Mouse (Mus musculus): Measurements from ENCODE around the gene Nsg2. TPM values are rescaled to one million over a fixed set of nuclear protein-coding genes. Genes with fewer than 3 reads are reported as not detected.

Nsg2 gene
- polyA plus RNA-seq, 1 experiment from 2014 or later: 467 TPM

- H3K27me3 ChIP-seq: no peaks in the 10 kb centered on the region
- peak overlapping the region; percentile 97 for H3K27ac ChIP-seq
- no peak overlapping the region for H3K4me3 ChIP-seq (replicated peaks)
- peaks cover 33% of the 10 kb centered on the region for H3K4me1 ChIP-seq (replicated peaks)
- no peaks in the 10 kb centered on the region for H3K9me3 ChIP-seq
- H3K4me2 ChIP-seq (replicated peaks): no peak overlapping the region
- ATAC-seq: no peak
- H3K36me3 ChIP-seq: no peaks in the 10 kb centered on the region
- H3K9ac ChIP-seq (replicated peaks): peak overlapping the region; percentile 36; the same call in 1 of the 2 replicates
- 50% methylated on average over 9 of the region's 9 CpGs for WGBS
Observed at GRCm38 (mm10) chr11:32087779-32088442, 87.6 kb downstream of the Nsg2 start.

- no peak overlapping the region for H3K27ac ChIP-seq
- H3K4me1 ChIP-seq (replicated peaks): 0 out of 2 replicates have a peak, but pooled peaks cover under 1% of the 10 kb centered on the region
- no peak overlapping the region for H3K4me3 ChIP-seq (replicated peaks)
- no peaks in the 10 kb centered on the region for H3K9me3 ChIP-seq
- H3K9ac ChIP-seq (replicated peaks): no peak overlapping the region
- H3K4me2 ChIP-seq (replicated peaks): no peak overlapping the region
- ATAC-seq: no peak
- 79% methylated on average over 4 of the region's 4 CpGs for WGBS
- H3K27me3 ChIP-seq: no peaks in the 10 kb centered on the region
- H3K36me3 ChIP-seq: no peaks in the 10 kb centered on the region
Observed at GRCm38 (mm10) chr11:32095793-32096192, 95.5 kb downstream of the Nsg2 start.

GRCm38 (mm10) chr11:32096346-32096745 is 96.1 kb downstream of the Nsg2 start:
- no peaks in the 10 kb centered on the region for H3K36me3 ChIP-seq
- H3K27ac ChIP-seq: no peak overlapping the region
- H3K27me3 ChIP-seq: no peaks in the 10 kb centered on the region
- ATAC-seq: no peak
- H3K9ac ChIP-seq (replicated peaks): no peak overlapping the region
- no peaks in the 10 kb centered on the region for H3K9me3 ChIP-seq
- WGBS: 92% methylated on average over 6 of the region's 6 CpGs
- peaks cover 4% of the 10 kb centered on the region; the same call in 1 of the 2 replicates for H3K4me1 ChIP-seq (replicated peaks)
- H3K4me3 ChIP-seq (replicated peaks): no peak overlapping the region
- H3K4me2 ChIP-seq (replicated peaks): no peak overlapping the region

- Histone ChIP-seq H3K4me3 (replicated peaks) (no peak overlapping the region), H3K4me2 (replicated peaks) (no peak overlapping the region), H3K27me3 (no peaks in the 10 kb centered on the region), H3K9ac (replicated peaks) (no peak overlapping the region), H3K36me3 (no peaks in the 10 kb centered on the region), H3K9me3 (no peaks in the 10 kb centered on the region), H3K27ac (no peak overlapping the region), H3K4me1 (replicated peaks) (peaks cover 27% of the 10 kb centered on the region)
- 62% methylated on average over 3 of the region's 3 CpGs for WGBS
- ATAC-seq: no peak
Observed at GRCm38 (mm10) chr11:32101059-32101632, 100.9 kb downstream of the Nsg2 start.

- no peak for ATAC-seq
- Histone ChIP-seq H3K4me3 (replicated peaks) (no peak overlapping the region), H3K27me3 (no peaks in the 10 kb centered on the region), H3K9ac (replicated peaks) (no peak overlapping the region), H3K36me3 (no peaks in the 10 kb centered on the region), H3K9me3 (no peaks in the 10 kb centered on the region), H3K4me1 (replicated peaks) (peaks cover 41% of the 10 kb centered on the region), H3K27ac (no peak overlapping the region; the same call in 1 of the 2 replicates), H3K4me2 (replicated peaks) (no peak overlapping the region)
- 14% methylated on average over 12 of the region's 12 CpGs for WGBS
Observed at GRCm38 (mm10) chr11:32102976-32103375, 102.7 kb downstream of the Nsg2 start.

GRCm38 (mm10) chr11:32104406-32105116 is 104.3 kb downstream of the Nsg2 start:
- Histone ChIP-seq H3K36me3 (no peaks in the 10 kb centered on the region), H3K27ac (no peak overlapping the region), H3K9me3 (no peaks in the 10 kb centered on the region), H3K9ac (replicated peaks) (no peak overlapping the region), H3K27me3 (no peaks in the 10 kb centered on the region), H3K4me3 (replicated peaks) (no peak overlapping the region), H3K4me2 (replicated peaks) (no peak overlapping the region), H3K4me1 (replicated peaks) (peaks cover 53% of the 10 kb centered on the region)
- 54% methylated on average over 9 of the region's 9 CpGs for WGBS
- ATAC-seq: no peak

GRCm38 (mm10) chr11:32105750-32106646 is 105.7 kb downstream of the Nsg2 start:
- H3K27me3 ChIP-seq: no peaks in the 10 kb centered on the region
- peak; percentile 74 for ATAC-seq

GRCm38 (mm10) chr11:32106647-32106985 is 106.4 kb downstream of the Nsg2 start:
- Histone ChIP-seq H3K9ac (replicated peaks) (peak overlapping the region; percentile 36; the same call in 1 of the 2 replicates), H3K27me3 (no peaks in the 10 kb centered on the region), H3K36me3 (no peaks in the 10 kb centered on the region), H3K27ac (peak overlapping the region; percentile 80), H3K4me3 (replicated peaks) (no peak overlapping the region), H3K4me1 (replicated peaks) (peaks cover 51% of the 10 kb centered on the region), H3K4me2 (replicated peaks) (no peak overlapping the region), H3K9me3 (no peaks in the 10 kb centered on the region)
- WGBS: 87% methylated on average over 4 of the region's 4 CpGs
- no peak for ATAC-seq

More at GRCm38 (mm10) chr11:32105750-32106646, 105.7 kb downstream of the Nsg2 start:
- Histone ChIP-seq H3K9me3 (no peaks in the 10 kb centered on the region), H3K9ac (replicated peaks) (peak overlapping the region; percentile 36; the same call in 1 of the 2 replicates), H3K27ac (peak overlapping the region; percentile 80), H3K4me3 (replicated peaks) (no peak overlapping the region), H3K4me2 (replicated peaks) (no peak overlapping the region), H3K4me1 (replicated peaks) (peaks cover 52% of the 10 kb centered on the region), H3K36me3 (no peaks in the 10 kb centered on the region)
- WGBS: 26% methylated on average over 10 of the region's 10 CpGs

GRCm38 (mm10) chr11:32108441-32108840 is 108.2 kb downstream of the Nsg2 start:
- Histone ChIP-seq H3K27me3 (no peaks in the 10 kb centered on the region), H3K36me3 (no peaks in the 10 kb centered on the region), H3K4me2 (replicated peaks) (no peak overlapping the region), H3K9ac (replicated peaks) (0 out of 2 replicates have a peak overlapping the region, but pooled peaks have one; percentile 19), H3K4me1 (replicated peaks) (peaks cover 55% of the 10 kb centered on the region), H3K9me3 (no peaks in the 10 kb centered on the region), H3K4me3 (replicated peaks) (no peak overlapping the region), H3K27ac (peak overlapping the region; percentile 71)
- ATAC-seq: no peak
- 42% methylated on average over 8 of the region's 8 CpGs for WGBS

All from midbrain, embryonic 13.5 days (tissue).